ENCODE assay signal across 14 mouse cellular contexts in the genomic region with DNA sequence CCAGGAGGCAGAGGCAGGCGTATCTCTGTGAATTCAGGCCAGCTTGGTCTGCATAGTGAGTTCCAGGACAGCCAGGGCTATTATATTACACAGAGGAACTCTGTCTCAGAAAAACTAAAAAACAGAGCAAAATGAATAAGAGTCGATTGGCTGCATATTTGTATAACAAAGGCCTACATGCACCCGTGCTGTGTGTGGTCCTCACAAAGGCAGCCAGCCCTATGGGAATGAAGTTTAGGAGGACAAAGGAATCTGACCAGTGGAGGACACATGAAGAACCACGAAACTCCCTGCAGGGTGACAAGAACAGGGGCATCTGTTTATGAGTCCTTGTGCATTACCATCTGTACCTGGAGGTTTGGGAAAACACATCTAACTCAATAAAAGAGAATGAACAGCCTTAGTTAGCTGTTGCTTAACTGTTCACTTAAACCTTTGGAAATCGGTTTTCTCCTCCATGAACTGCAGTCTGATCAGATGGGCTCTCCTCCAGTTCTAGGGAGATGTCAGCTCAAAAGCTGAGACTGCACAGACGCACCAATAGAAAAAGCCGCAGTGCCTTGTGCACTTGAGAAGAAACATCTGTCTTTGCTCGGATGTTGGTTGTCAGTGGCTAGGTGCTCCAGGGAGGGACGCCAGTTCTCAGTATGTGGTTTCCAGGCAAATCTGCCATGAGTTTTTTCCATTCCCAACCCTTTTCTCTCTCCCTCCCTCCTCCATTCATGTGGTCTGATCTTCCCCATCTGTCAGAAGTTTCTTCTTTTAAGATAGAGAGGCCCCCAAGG. TPM values are rescaled to one million over a fixed set of nuclear protein-coding genes. Genes with fewer than 3 reads are reported as not detected.
DNase-seq lines count a peak whose midpoint lies in the region; ATAC-seq and TF ChIP-seq lines count a peak whose summit lies in the region.
"Had no signal": no experiment of that assay in that cellular context is flagged by ENCODE, and none has a peak within 500 bp of the region (broad histone marks: within the 10 kb centered on the region; RNA-seq: fewer than 3 reads in every experiment).

No protein-coding gene starts in this region.

- peak; percentile 71 for DNase-seq in midbrain, embryonic 11.5 days (ENCODE audit: low spot score, missing footprints)
- DNase-seq in midbrain, postnatal 0 days (ENCODE audit: low spot score) = no peak
- DNase-seq in embryo, embryonic 9.5 days (ENCODE audit: extremely low spot score) = peak; percentile 2
- DNase-seq in heart, postnatal 4 days = peak; percentile 27
- DNase-seq in layer of hippocampus, adult 9-11 months = no peak
- no peak for DNase-seq in spleen, postnatal 14 days (ENCODE audit: low spot score in 2 of 2)
- DNase-seq: cerebellum, postnatal 36 days had no signal

- TF ChIP-seq CTCF in midbrain, postnatal 0 days (IDR thresholded peaks at IDR 0.05) = no peak

- no peak overlapping the region for H3K9ac ChIP-seq in midbrain, embryonic 11.5 days (ENCODE audit: low read length)
- no peak overlapping the region for H3K9ac ChIP-seq in midbrain, postnatal 0 days (replicated peaks; ENCODE audit: low read length, poor library complexity, severe bottlenecking)
- no peak overlapping the region for H3K9ac ChIP-seq in stomach, embryonic 16.5 days (ENCODE audit: low read length)
- H3K9ac ChIP-seq: hindbrain, embryonic 14.5 days; limb, embryonic 13.5 days; midbrain, embryonic 13.5 days had no signal

- no peak overlapping the region for H3K4me2 ChIP-seq in midbrain, embryonic 11.5 days
- H3K4me2 ChIP-seq in midbrain, postnatal 0 days (ENCODE audit: low read depth, low read length, poor library complexity, severe bottlenecking) = no peak overlapping the region
- no peak overlapping the region for H3K4me2 ChIP-seq in stomach, embryonic 16.5 days (ENCODE audit: low read depth, low read length)
- H3K4me2 ChIP-seq: hindbrain, embryonic 14.5 days; limb, embryonic 13.5 days; midbrain, embryonic 13.5 days had no signal

- 72% methylated on average over 9 of the region's 9 CpGs for WGBS in midbrain, embryonic 11.5 days
- WGBS in midbrain, postnatal 0 days = 61% methylated on average over 9 of the region's 9 CpGs
- WGBS in stomach, embryonic 16.5 days = 37% methylated on average over 9 of the region's 9 CpGs

- H3K4me1 ChIP-seq in midbrain, embryonic 11.5 days (ENCODE audit: control insufficient read depth, insufficient read depth, low read length) = no peaks in the 10 kb centered on the region
- H3K4me1 ChIP-seq in midbrain, postnatal 0 days (ENCODE audit: insufficient read depth, low read length) = no peaks in the 10 kb centered on the region
- H3K4me1 ChIP-seq in stomach, embryonic 16.5 days (ENCODE audit: control insufficient read depth, insufficient read depth, low read length) = no peaks in the 10 kb centered on the region; the same call in 1 of the 2 replicates
- H3K4me1 ChIP-seq: midbrain, embryonic 13.5 days had no signal

- no peaks in the 10 kb centered on the region for H3K36me3 ChIP-seq in midbrain, embryonic 11.5 days (ENCODE audit: control insufficient read depth, insufficient read depth, low read length)
- no peaks in the 10 kb centered on the region for H3K36me3 ChIP-seq in midbrain, postnatal 0 days (ENCODE audit: insufficient read depth, low read length)
- no peaks in the 10 kb centered on the region for H3K36me3 ChIP-seq in stomach, embryonic 16.5 days (ENCODE audit: control insufficient read depth, insufficient read depth, low read length)
- H3K36me3 ChIP-seq: limb, embryonic 13.5 days; midbrain, embryonic 13.5 days had no signal

- no peaks in the 10 kb centered on the region for H3K9me3 ChIP-seq in midbrain, embryonic 11.5 days (ENCODE audit: control insufficient read depth, low read length)
- no peaks in the 10 kb centered on the region for H3K9me3 ChIP-seq in midbrain, postnatal 0 days (ENCODE audit: low read length)
- no peaks in the 10 kb centered on the region for H3K9me3 ChIP-seq in stomach, embryonic 16.5 days (replicated peaks; ENCODE audit: control insufficient read depth, low read length)
- H3K9me3 ChIP-seq: limb, embryonic 13.5 days; midbrain, embryonic 13.5 days had no signal

- no peaks in the 10 kb centered on the region for H3K27me3 ChIP-seq in midbrain, embryonic 11.5 days (ENCODE audit: control insufficient read depth, insufficient read depth, low read length)
- no peaks in the 10 kb centered on the region for H3K27me3 ChIP-seq in midbrain, postnatal 0 days (ENCODE audit: insufficient read depth, low read length)
- no peaks in the 10 kb centered on the region for H3K27me3 ChIP-seq in stomach, embryonic 16.5 days (ENCODE audit: control insufficient read depth, insufficient read depth, low read length)
- H3K27me3 ChIP-seq: limb, embryonic 13.5 days; midbrain, embryonic 13.5 days had no signal

- no peak overlapping the region for H3K27ac ChIP-seq in midbrain, embryonic 11.5 days (ENCODE audit: low read depth, low read length)
- H3K27ac ChIP-seq in midbrain, postnatal 0 days (ENCODE audit: low read depth, low read length) = no peak overlapping the region
- H3K27ac ChIP-seq in stomach, embryonic 16.5 days (ENCODE audit: low read length) = peak overlapping the region; percentile 61; the same call in 1 of the 2 replicates
- H3K27ac ChIP-seq: hindbrain, embryonic 14.5 days; limb, embryonic 13.5 days; midbrain, embryonic 13.5 days had no signal

- H3K4me3 ChIP-seq in midbrain, embryonic 11.5 days (ENCODE audit: low read depth, low read length) = no peak overlapping the region
- H3K4me3 ChIP-seq in midbrain, postnatal 0 days (ENCODE audit: low read depth, low read length) = no peak overlapping the region
- no peak overlapping the region for H3K4me3 ChIP-seq in stomach, embryonic 16.5 days (replicated peaks; ENCODE audit: low read length)
- H3K4me3 ChIP-seq: limb, embryonic 13.5 days; midbrain, embryonic 13.5 days had no signal

- ATAC-seq in midbrain, embryonic 11.5 days (ENCODE audit: low FRiP score) = no peak
- ATAC-seq in midbrain, postnatal 0 days (ENCODE audit: low FRiP score) = no peak
- peak; percentile 86 for ATAC-seq in stomach, embryonic 16.5 days (ENCODE audit: insufficient read depth, low FRiP score)
- ATAC-seq: midbrain, embryonic 13.5 days had no signal

RNA-seq across cellular contexts. Expression of a gene that starts 14.6 kb away (rescaled TPM):
- not detected in 2 replicates for polyA plus RNA-seq in midbrain, embryonic 11.5 days (2014; fragmentation: Nextera tagmentation; extraction: Ambion mirVana)
- total RNA-seq in midbrain, postnatal 0 days (2014; rRNA removed) = not detected in 2 replicates
- not detected in 2 replicates for polyA plus RNA-seq in midbrain, postnatal 0 days (2015; fragmentation: Nextera tagmentation; extraction: Ambion mirVana)
- total RNA-seq in heart, postnatal 4 days (2021) = not detected
- polyA plus RNA-seq in stomach, embryonic 16.5 days (2015; fragmentation: Nextera tagmentation; extraction: Ambion mirVana) = not detected in 2 replicates
- total RNA-seq: layer of hippocampus, postnatal 14 days; MEL had no signal
- polyA plus RNA-seq: frontal cortex, adult 2 months; hindbrain, embryonic 14.5 days; limb, embryonic 13.5 days; midbrain, embryonic 13.5 days had no signal

RNA-seq across cellular contexts. Expression of a gene that starts 26.0 kb away (rescaled TPM):
- 0.07 and 0.15 TPM in 2 replicates for polyA plus RNA-seq in midbrain, embryonic 11.5 days (2014; fragmentation: Nextera tagmentation; extraction: Ambion mirVana)
- total RNA-seq in midbrain, postnatal 0 days (2014; rRNA removed) = 0.38 TPM in 1 of 2 replicates, not detected in the other
- 0.05 and 0.16 TPM in 2 replicates for polyA plus RNA-seq in midbrain, postnatal 0 days (2015; fragmentation: Nextera tagmentation; extraction: Ambion mirVana)
- total RNA-seq in heart, postnatal 4 days (2021) = under 1 TPM; 0.11 to 0.17 TPM
- polyA plus RNA-seq in stomach, embryonic 16.5 days (2015; fragmentation: Nextera tagmentation; extraction: Ambion mirVana) = 0.52 and 0.94 TPM in 2 replicates
- total RNA-seq: layer of hippocampus, postnatal 14 days had no signal

RNA-seq across cellular contexts. Expression of a gene that starts 54.5 kb away (rescaled TPM):
- polyA plus RNA-seq in midbrain, embryonic 11.5 days (2014; fragmentation: Nextera tagmentation; extraction: Ambion mirVana) = 0.22 and 0.25 TPM in 2 replicates
- total RNA-seq in midbrain, postnatal 0 days (2014; rRNA removed) = 0.33 TPM in 1 of 2 replicates, not detected in the other
- polyA plus RNA-seq in midbrain, postnatal 0 days (2015; fragmentation: Nextera tagmentation; extraction: Ambion mirVana) = 0.09 and 0.11 TPM in 2 replicates
- total RNA-seq in heart, postnatal 4 days (2021) = 1 to 10 TPM; 1.1 to 1.2 TPM
- 0.25 and 0.44 TPM in 2 replicates for polyA plus RNA-seq in stomach, embryonic 16.5 days (2015; fragmentation: Nextera tagmentation; extraction: Ambion mirVana)

RNA-seq across cellular contexts. Expression of a gene that starts 55.6 kb away (rescaled TPM):
- polyA plus RNA-seq in midbrain, embryonic 11.5 days (2014; fragmentation: Nextera tagmentation; extraction: Ambion mirVana) = 6.9 and 9.3 TPM in 2 replicates
- 22.5 and 31.5 TPM in 2 replicates for total RNA-seq in midbrain, postnatal 0 days (2014; rRNA removed)
- polyA plus RNA-seq in midbrain, postnatal 0 days (2015; fragmentation: Nextera tagmentation; extraction: Ambion mirVana) = 9.8 and 10.2 TPM in 2 replicates
- 100 to 1,000 TPM; 463 to 468 TPM for total RNA-seq in heart, postnatal 4 days (2021)
- 42.1 and 45.0 TPM in 2 replicates for polyA plus RNA-seq in stomach, embryonic 16.5 days (2015; fragmentation: Nextera tagmentation; extraction: Ambion mirVana)
- total RNA-seq: MEL had no signal

RNA-seq across cellular contexts. Expression of a gene that starts 56.1 kb away (rescaled TPM):
- polyA plus RNA-seq in midbrain, embryonic 11.5 days (2014; fragmentation: Nextera tagmentation; extraction: Ambion mirVana) = 316 and 328 TPM in 2 replicates
- total RNA-seq in midbrain, postnatal 0 days (2014; rRNA removed) = 149 and 183 TPM in 2 replicates
- polyA plus RNA-seq in midbrain, postnatal 0 days (2015; fragmentation: Nextera tagmentation; extraction: Ambion mirVana) = 442 and 464 TPM in 2 replicates
- 100 to 1,000 TPM; 246 to 249 TPM for total RNA-seq in heart, postnatal 4 days (2021)
- polyA plus RNA-seq in stomach, embryonic 16.5 days (2015; fragmentation: Nextera tagmentation; extraction: Ambion mirVana) = 544 and 546 TPM in 2 replicates

Comparison
In these comparisons a context has a peak if more than half of its experiments do, and no peak if none do; other contexts are left out.
1. DNase-seq: peak in midbrain, embryonic 11.5 days (single experiment), embryo, embryonic 9.5 days (single experiment) and heart, postnatal 4 days (single experiment); none in midbrain, postnatal 0 days (single experiment), layer of hippocampus, adult 9-11 months (single experiment) and spleen, postnatal 14 days (0 of 2).